Mouse (Mus musculus) hindbrain, postnatal 0 days (tissue): ENCODE measurements around the gene B430306N03Rik. TPM values are rescaled to one million over a fixed set of nuclear protein-coding genes. Genes with fewer than 3 reads are reported as not detected.

Experiments
- ATAC-seq: fragments of 200-750 bp; cut with Nextera tagmentation; 2 replicates; pipeline ENCODE4 v1.8.0; 2017; ENCODE audit warnings: mild to moderate bottlenecking, moderate TSS enrichment, moderate library complexity
- DNase-seq: peaks from one replicate; pipeline ENCODE4 v3.0.0-alpha.2; 2015; ENCODE audit warnings: low spot score
- H3K27ac ChIP-seq: fragments of 300-500 bp; sonication (generic); 2 replicates; pipeline ENCODE4 v1.5.1; 2014; ENCODE audit warnings: mild to moderate bottlenecking
- H3K27me3 ChIP-seq: fragments of 300-500 bp; sonication (generic); 2 replicates; pipeline ENCODE4 v1.6.1; 2014; ENCODE audit warnings: low read length, mixed read lengths; ENCODE audit not compliant: insufficient read depth
- H3K36me3 ChIP-seq: fragments of 300-500 bp; sonication (generic); 2 replicates; pipeline ENCODE4 v1.6.1; 2014; ENCODE audit warnings: low read length, mixed read lengths; ENCODE audit not compliant: insufficient read depth
- H3K4me1 ChIP-seq: fragments of 300-500 bp; sonication (generic); 2 replicates; pipeline ENCODE4 v1.6.1; 2014; ENCODE audit warnings: antibody characterized with exemption, low read length, mixed read lengths; ENCODE audit not compliant: insufficient read depth
- H3K4me2 ChIP-seq: fragments of 300-500 bp; sonication (generic); 2 replicates; pipeline ENCODE4 v1.6.1; 2014; ENCODE audit warnings: low read depth, mild to moderate bottlenecking, low read length, moderate library complexity, mixed read lengths
- H3K4me3 ChIP-seq: fragments of 300-500 bp; sonication (generic); 2 replicates; pipeline ENCODE4 v1.5.1; 2014; ENCODE audit warnings: low read length
- H3K9ac ChIP-seq: fragments of 300-500 bp; sonication (generic); replicated peaks from 2 replicates; pipeline ENCODE4 v1.6.1; 2014; ENCODE audit warnings: mild to moderate bottlenecking, low read length, moderate library complexity, mixed read lengths
- H3K9me3 ChIP-seq: fragments of 300-500 bp; sonication (generic); 2 replicates; pipeline ENCODE4 v1.6.1; 2016; ENCODE audit warnings: low read length, mixed read lengths
- CTCF ChIP-seq: IDR thresholded peaks from 2 replicates; pipeline ENCODE4 v1.5.1; 2016; ENCODE audit warnings: antibody characterized with exemption, control low read depth, low read depth
- WGBS: fragments of 180-500 bp; shearing (Covaris S2); extraction: QIAGEN DNeasy Blood & Tissue Kit; methylation state at CpG from one replicate; pipeline ENCODE4 v1.1.7; 2014; 5-methylcytosine and 5-hydroxymethylcytosine counted together
- polyA plus RNA-seq: library from polyadenylated mRNA; unstranded; fragments of >200 nt; fragmentation: Nextera tagmentation; extraction: Ambion mirVana; gene quantifications from 2 replicates; pipeline ENCODE4 v1.2.1, GENCODE M21; 2015
- total RNA-seq: library from RNA; depleted of rRNA; stranded (reverse); fragments of >200 nt; gene quantifications from 2 replicates; pipeline ENCODE4 v1.2.3, GENCODE M21; 2014

Gene B430306N03Rik
- total and polyA plus RNA-seq, 2 experiments from 2014 or later, result 0.05 TPM; not detected in 1

- 87% methylated on average over 4 of the region's 4 CpGs for WGBS
- H3K9me3 ChIP-seq, result no peaks in the 10 kb centered on the region
- no peaks in the 10 kb centered on the region for H3K4me1 ChIP-seq
- ATAC-seq (no peak), DNase-seq (no peak)
- no peak overlapping the region for H3K9ac ChIP-seq
- H3K4me3 ChIP-seq, result no peak overlapping the region
- H3K36me3 ChIP-seq, result no peaks in the 10 kb centered on the region
- H3K27ac ChIP-seq, result no peak overlapping the region
- H3K27me3 ChIP-seq, result no peaks in the 10 kb centered on the region
- no peak for TF ChIP-seq CTCF
- H3K4me2 ChIP-seq, result no peak overlapping the region
Measured at GRCm38 (mm10) chr17:48274098-48274497, 41.8 kb upstream of the B430306N03Rik start.

DNA sequence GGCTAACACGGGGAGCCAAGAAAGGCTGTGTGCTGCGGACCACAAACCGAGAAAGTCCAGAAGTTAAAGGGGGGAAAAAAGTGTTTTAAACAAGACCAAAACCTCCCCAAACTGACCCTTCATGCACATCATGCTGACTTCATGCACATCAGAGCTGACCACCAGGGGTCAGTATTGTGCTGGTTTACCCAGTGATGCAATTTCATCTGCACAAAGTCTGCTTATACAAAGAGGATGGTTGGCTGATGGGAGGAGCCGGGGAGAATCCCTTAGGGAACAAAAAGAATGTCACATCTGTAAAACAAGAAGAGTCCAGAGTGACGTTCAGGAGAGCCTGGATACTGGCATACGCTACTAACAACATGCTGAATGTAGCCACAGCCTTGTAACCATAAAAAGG lies 41.1 kb upstream of the B430306N03Rik start:
- no peak overlapping the region for H3K9ac ChIP-seq
- H3K4me3 ChIP-seq, result no peak overlapping the region
- ATAC-seq (no peak), DNase-seq (peak; percentile 84)
- H3K9me3 ChIP-seq, result no peaks in the 10 kb centered on the region
- H3K4me2 ChIP-seq, result no peak overlapping the region
- peak; percentile 81 for TF ChIP-seq CTCF
- no peaks in the 10 kb centered on the region for H3K4me1 ChIP-seq
- 29% methylated on average over 6 of the region's 6 CpGs for WGBS
- no peak overlapping the region for H3K27ac ChIP-seq
- H3K27me3 ChIP-seq, result no peaks in the 10 kb centered on the region
- H3K36me3 ChIP-seq, result no peaks in the 10 kb centered on the region

GRCm38 (mm10) chr17:48275736-48276135 lies 40.2 kb upstream of the B430306N03Rik start:
- ATAC-seq (no peak), DNase-seq (no peak)
- no peak for TF ChIP-seq CTCF
- Histone ChIP-seq H3K4me3 (no peak overlapping the region), H3K36me3 (no peaks in the 10 kb centered on the region), H3K4me1 (no peaks in the 10 kb centered on the region), H3K4me2 (no peak overlapping the region), H3K27me3 (no peaks in the 10 kb centered on the region), H3K27ac (no peak overlapping the region), H3K9me3 (no peaks in the 10 kb centered on the region), H3K9ac (no peak overlapping the region)
- WGBS, result 70% methylated on average over 7 of the region's 7 CpGs

DNA sequence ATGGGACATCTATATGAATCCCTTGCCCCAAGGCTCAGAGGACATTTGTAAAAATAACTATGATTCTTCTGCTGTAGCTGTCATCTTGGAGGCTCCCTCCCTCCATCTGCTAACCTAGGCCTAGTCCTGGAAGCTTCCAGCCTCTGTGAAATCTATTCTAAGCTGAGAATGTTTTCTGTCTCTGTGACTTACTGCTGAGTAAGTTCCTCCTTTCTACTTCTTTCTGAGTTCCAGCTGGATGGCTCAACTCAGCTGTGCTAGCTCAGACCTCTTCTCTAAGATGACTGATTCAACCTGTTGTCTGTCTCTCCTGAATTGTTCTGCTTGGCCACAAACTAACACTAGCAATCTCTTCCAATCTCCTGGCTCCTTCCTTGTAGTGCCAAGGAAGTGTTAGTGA lies 37.6 kb upstream of the B430306N03Rik start:
- Histone ChIP-seq H3K27me3 (no peaks in the 10 kb centered on the region), H3K36me3 (no peaks in the 10 kb centered on the region), H3K4me1 (no peaks in the 10 kb centered on the region), H3K9ac (no peak overlapping the region), H3K4me2 (no peak overlapping the region), H3K27ac (no peak overlapping the region), H3K9me3 (no peaks in the 10 kb centered on the region), H3K4me3 (no peak overlapping the region)
- TF ChIP-seq CTCF, result no peak
- no peak for DNase-seq
- no peak for ATAC-seq

DNA sequence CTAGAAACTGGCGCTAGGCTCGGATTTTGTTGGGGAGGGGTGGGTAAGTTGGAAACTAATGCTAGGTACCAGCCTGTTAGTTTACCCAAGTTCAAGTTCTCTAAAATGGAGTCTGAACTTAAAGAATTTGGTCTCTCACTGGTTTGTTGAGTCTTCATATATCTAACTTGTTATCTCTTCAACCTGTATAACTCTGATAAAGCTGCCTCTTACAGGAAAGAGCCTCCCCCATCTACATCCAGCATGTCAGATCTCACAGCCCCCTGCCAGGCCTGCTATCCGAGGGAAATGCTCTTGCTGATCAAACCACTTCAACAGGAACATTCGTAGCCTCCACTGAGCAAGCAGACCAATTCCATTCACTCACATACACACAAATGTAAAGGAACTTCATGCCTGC lies 36.9 kb upstream of the B430306N03Rik start:
- H3K4me3 ChIP-seq, result no peak overlapping the region
- H3K4me1 ChIP-seq, result no peaks in the 10 kb centered on the region
- H3K4me2 ChIP-seq, result no peak overlapping the region
- no peak for DNase-seq
- H3K36me3 ChIP-seq, result no peaks in the 10 kb centered on the region
- H3K9ac ChIP-seq, result no peak overlapping the region
- WGBS, result 83% methylated on average over 4 of the region's 4 CpGs
- H3K9me3 ChIP-seq, result no peaks in the 10 kb centered on the region
- H3K27ac ChIP-seq, result no peak overlapping the region
- H3K27me3 ChIP-seq, result no peaks in the 10 kb centered on the region
- no peak for ATAC-seq
- TF ChIP-seq CTCF, result no peak

DNA sequence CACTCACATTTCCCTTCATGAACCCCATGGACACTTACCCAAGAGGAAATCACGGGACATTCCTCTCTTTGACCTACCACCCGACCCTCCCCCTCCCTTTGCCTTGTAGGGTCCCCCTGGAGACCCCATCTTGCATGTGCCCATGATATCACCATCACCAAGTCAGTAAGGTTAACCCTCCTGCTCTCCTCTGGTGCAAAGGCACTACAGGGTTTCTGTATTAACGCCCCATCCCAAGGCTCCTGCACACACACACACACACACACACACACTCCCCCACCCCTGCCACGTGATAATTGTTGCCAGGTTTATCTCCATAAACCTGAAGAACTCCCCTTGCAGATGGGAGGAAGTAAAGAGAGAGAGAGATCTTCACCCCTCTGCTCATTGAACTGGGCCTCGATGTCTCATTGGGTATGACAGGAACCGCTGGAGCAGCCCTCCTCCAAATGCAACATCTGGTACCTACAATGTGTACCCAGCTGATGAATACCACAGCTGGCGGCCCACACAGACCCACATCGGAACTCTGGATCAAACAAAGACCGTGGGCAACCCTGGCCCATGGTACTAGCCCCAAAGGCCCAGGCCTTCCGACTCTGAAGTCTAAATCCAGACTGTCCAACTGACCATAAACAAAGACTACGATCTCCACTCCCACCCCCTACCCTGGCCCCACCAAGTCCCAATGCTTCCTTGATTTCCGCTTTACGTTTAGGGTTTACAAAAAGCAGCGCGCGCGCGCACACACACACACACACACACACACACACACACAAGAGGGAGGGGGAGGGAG lies 34.8 kb upstream of the B430306N03Rik start:
- H3K4me3 ChIP-seq, result 0 out of 2 replicates have a peak overlapping the region, but pooled peaks have one; percentile 9
- 25% methylated on average over 18 of the region's 18 CpGs for WGBS
- 0 out of 2 replicates have a peak overlapping the region, but pooled peaks have one; percentile 6 for H3K9ac ChIP-seq
- H3K4me2 ChIP-seq, result peak overlapping the region; percentile 52
- no peak for TF ChIP-seq CTCF
- H3K4me1 ChIP-seq, result no peaks in the 10 kb centered on the region
- no peak for DNase-seq
- H3K27me3 ChIP-seq, result no peaks in the 10 kb centered on the region
- no peaks in the 10 kb centered on the region for H3K36me3 ChIP-seq
- H3K9me3 ChIP-seq, result no peaks in the 10 kb centered on the region
- peak; percentile 45; the same call in 1 of the 2 replicates for ATAC-seq
- H3K27ac ChIP-seq, result no peak overlapping the region

DNA sequence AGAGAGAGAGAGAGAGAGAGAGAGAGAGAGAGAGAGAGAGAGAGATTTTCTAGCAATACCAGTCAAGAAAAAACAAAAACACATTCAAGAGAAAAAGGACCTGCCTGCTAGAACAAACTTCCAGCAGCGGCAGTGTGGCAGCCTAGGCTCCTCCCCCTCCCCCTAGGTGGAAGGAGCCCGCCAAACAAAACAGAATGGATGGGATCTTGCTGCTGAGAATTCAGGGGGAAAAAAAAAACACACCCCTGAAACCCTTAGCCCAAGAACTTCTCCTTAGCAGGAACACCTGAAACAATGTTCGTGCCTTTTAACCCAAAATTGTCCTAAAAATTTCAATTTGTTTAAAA lies 34.2 kb upstream of the B430306N03Rik start:
- WGBS, result 9% methylated on average over 3 of the region's 3 CpGs
- H3K27me3 ChIP-seq, result no peaks in the 10 kb centered on the region
- peak overlapping the region; percentile 52 for H3K4me2 ChIP-seq
- ATAC-seq, result no peak
- 0 out of 2 replicates have a peak overlapping the region, but pooled peaks have one; percentile 6 for H3K9ac ChIP-seq
- H3K9me3 ChIP-seq, result no peaks in the 10 kb centered on the region
- H3K36me3 ChIP-seq, result no peaks in the 10 kb centered on the region
- no peak for TF ChIP-seq CTCF
- H3K4me1 ChIP-seq, result no peaks in the 10 kb centered on the region
- H3K4me3 ChIP-seq, result 0 out of 2 replicates have a peak overlapping the region, but pooled peaks have one; percentile 9
- peak; percentile 53 for DNase-seq
- H3K27ac ChIP-seq, result no peak overlapping the region
